Mouse (Mus musculus) stomach, postnatal 0 days (tissue): ENCODE measurements at regions not wholly inside any gene's neighbourhood (a gene's known extent, or its start where the extent isn't known, plus 50 kb on each side); places are given as distances from the start of the nearest gene placed in this dataset.

Experiments
- ATAC-seq: fragments of 200-750 bp; cut with Nextera tagmentation; 2 replicates; pipeline ENCODE4 v1.8.0; 2017; ENCODE audit not compliant: low FRiP score, low TSS enrichment
- DNase-seq: peaks from one replicate; pipeline ENCODE4 v3.0.0-alpha.2; 2016; ENCODE audit warnings: low spot score
- H3K27ac ChIP-seq: fragments of 300-500 bp; sonication (generic); replicated peaks from 2 replicates; pipeline ENCODE4 v1.5.1; 2014; ENCODE audit warnings: mild to moderate bottlenecking, control low read depth
- H3K27me3 ChIP-seq: fragments of 300-500 bp; sonication (generic); 2 replicates; pipeline ENCODE4 v1.6.1; 2014; ENCODE audit warnings: low read length; ENCODE audit not compliant: control insufficient read depth, insufficient read depth
- H3K36me3 ChIP-seq: fragments of 300-500 bp; sonication (generic); 2 replicates; pipeline ENCODE4 v1.6.1; 2014; ENCODE audit warnings: low read length, mixed read lengths; ENCODE audit not compliant: control insufficient read depth, insufficient read depth
- H3K4me1 ChIP-seq: fragments of 300-500 bp; sonication (generic); replicated peaks from 2 replicates; pipeline ENCODE4 v1.6.1; 2014; ENCODE audit warnings: antibody characterized with exemption; ENCODE audit not compliant: control insufficient read depth, insufficient read depth
- H3K4me2 ChIP-seq: fragments of 300-500 bp; sonication (generic); replicated peaks from 2 replicates; pipeline ENCODE4 v1.6.1; 2014; ENCODE audit warnings: low read depth, mild to moderate bottlenecking, control low read depth, moderate library complexity
- H3K4me3 ChIP-seq: fragments of 300-500 bp; sonication (generic); 2 replicates; pipeline ENCODE4 v1.5.1; 2014; ENCODE audit warnings: low read depth, low read length, control low read depth
- H3K9ac ChIP-seq: fragments of 300-500 bp; sonication (generic); 2 replicates; pipeline ENCODE4 v1.6.1; 2014; ENCODE audit warnings: mild to moderate bottlenecking, low read length, control low read depth, mixed read lengths
- H3K9me3 ChIP-seq: fragments of 300-500 bp; sonication (generic); 2 replicates; pipeline ENCODE4 v1.6.1; 2016; ENCODE audit warnings: low read length; ENCODE audit not compliant: control insufficient read depth
- CTCF ChIP-seq: IDR thresholded peaks from 2 replicates; pipeline ENCODE4 v1.5.1; 2016; ENCODE audit warnings: antibody characterized with exemption, low read depth, mild to moderate bottlenecking, moderate library complexity
- EP300 ChIP-seq: optimal IDR thresholded peaks from 2 replicates; pipeline ENCODE3; 2016; ENCODE audit warnings: antibody characterized with exemption
- WGBS: fragments of 180-500 bp; shearing (Covaris S2); extraction: QIAGEN DNeasy Blood & Tissue Kit; methylation state at CpG from one replicate; pipeline ENCODE4 v1.1.7; 2014; 5-methylcytosine and 5-hydroxymethylcytosine counted together

DNA sequence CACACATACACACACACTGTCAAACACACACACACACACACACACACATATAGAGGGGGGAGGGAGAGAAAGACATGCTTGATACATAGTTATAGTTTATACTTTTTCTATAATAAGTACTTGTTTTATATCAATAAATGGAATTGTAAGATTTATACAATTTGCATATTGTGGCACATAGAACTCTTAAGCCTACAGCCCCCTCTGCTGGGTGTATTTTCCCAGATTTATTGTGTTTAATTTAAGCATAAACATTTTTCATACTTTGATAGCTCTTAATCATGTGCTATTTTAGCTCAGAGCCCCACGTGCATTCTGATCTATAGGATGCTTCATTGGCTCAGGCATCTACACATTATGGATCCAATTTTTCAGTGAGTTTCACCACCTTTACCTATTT, 1058.8 kb downstream of the Sorcs3 start:
- DNase-seq (no peak), ATAC-seq (no peak)
- Histone ChIP-seq H3K36me3 (no peaks in the 10 kb centered on the region), H3K27ac (no peak overlapping the region), H3K9me3 (no peaks in the 10 kb centered on the region), H3K4me1 (no peaks in the 10 kb centered on the region), H3K4me3 (no peak overlapping the region), H3K27me3 (no peaks in the 10 kb centered on the region), H3K9ac (no peak overlapping the region), H3K4me2 (no peak overlapping the region)
- TF ChIP-seq EP300 (no peak), CTCF (peak; percentile 49)
- 34% methylated on average over 1 of the region's 1 CpGs for WGBS

DNA sequence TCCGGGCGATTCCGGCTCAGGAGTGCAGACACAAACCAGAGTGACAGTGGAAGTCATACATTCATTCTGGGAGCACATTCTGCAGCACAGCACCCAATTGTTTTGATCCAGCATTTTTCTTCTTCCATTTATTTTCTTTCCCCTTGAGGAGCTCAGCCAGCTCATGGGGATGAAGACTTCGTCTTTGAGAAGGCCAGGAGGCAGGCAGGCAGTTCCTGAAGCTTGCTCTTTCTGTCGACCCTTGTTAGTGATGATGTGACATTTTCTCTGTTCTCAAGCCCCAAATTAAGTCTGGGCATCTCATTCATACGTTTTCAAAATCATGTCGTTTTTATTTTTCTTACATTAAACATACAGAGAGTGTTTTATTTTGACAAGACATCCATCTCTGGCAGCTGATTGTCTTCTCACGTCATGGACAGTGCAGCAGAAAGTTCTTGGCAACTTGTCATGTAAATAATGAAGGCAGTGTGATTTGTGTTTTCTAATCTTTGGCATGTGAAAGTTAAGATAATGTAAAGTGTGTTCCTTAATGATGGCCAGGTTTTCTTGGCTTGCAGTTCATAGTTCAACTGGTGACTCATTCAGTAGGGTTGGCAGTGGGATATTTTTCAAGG, 1062.1 kb downstream of the Sorcs3 start:
- Histone ChIP-seq H3K4me3 (no peak overlapping the region), H3K9me3 (no peaks in the 10 kb centered on the region), H3K27ac (no peak overlapping the region), H3K9ac (no peak overlapping the region), H3K4me2 (no peak overlapping the region), H3K4me1 (no peaks in the 10 kb centered on the region), H3K27me3 (no peaks in the 10 kb centered on the region), H3K36me3 (no peaks in the 10 kb centered on the region)
- no peak for ATAC-seq
- WGBS, result 32% methylated on average over 8 of the region's 8 CpGs
- no peak for DNase-seq
- TF ChIP-seq CTCF, result no peak
- TF ChIP-seq EP300, result no peak

DNA sequence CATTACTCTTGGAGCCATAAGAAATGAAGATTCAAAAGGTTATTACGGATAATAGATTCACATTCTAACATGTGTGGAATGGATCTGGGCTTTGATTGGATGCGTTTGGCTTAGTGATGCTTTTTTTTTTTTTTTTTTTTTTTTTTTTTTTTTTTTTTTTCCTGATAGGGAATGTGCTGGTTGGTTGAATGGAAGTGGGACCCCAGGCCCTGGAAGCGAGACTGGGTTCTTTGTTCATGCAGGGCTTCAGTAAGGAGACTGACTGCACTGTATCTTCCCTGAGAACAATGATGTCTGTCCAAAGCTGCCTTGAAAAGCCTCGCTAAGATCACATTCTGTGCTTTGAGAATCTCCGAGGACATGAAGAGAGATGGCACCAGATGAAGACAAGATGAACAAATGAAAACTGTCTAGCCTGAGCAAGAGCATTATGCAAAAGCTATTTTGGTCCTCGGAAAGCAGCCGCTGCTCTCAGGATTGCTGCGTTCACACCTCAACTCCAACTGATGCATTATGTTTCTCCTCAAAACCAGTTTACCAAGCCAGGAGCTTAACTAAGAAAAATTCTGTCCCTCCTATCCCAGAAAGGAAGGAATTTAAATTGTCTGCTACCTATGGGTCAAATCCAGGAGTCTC, 1076.9 kb downstream of the Sorcs3 start:
- Histone ChIP-seq H3K4me2 (no peak overlapping the region), H3K27ac (no peak overlapping the region), H3K36me3 (no peaks in the 10 kb centered on the region), H3K4me1 (no peaks in the 10 kb centered on the region), H3K9me3 (no peaks in the 10 kb centered on the region), H3K4me3 (no peak overlapping the region), H3K27me3 (no peaks in the 10 kb centered on the region), H3K9ac (no peak overlapping the region)
- no peak for TF ChIP-seq CTCF
- TF ChIP-seq EP300, result no peak
- WGBS, result 71% methylated on average over 8 of the region's 8 CpGs
- DNase-seq (no peak), ATAC-seq (no peak)

DNA sequence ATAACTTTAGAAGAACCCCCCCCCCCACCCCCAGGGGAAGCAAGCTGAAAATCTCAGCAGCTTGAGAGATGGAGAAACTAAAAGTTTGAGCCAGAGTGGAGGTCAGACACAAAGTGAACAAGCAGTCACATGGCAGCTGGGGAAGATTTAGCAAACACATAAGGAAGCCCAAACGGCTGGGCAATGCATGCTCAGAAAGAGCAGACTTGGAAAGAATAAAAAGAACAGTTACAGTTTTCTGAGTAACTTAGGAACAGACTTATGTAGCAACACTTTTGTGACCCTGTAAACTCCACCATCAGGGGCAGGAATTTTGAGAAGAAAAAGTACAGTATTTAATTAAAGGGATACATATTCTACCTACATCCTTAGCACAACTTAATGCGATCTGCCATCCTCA, 1089.2 kb downstream of the Sorcs3 start:
- Histone ChIP-seq H3K36me3 (no peaks in the 10 kb centered on the region), H3K27me3 (no peaks in the 10 kb centered on the region), H3K4me2 (no peak overlapping the region), H3K9ac (no peak overlapping the region), H3K9me3 (no peaks in the 10 kb centered on the region), H3K4me1 (no peaks in the 10 kb centered on the region), H3K4me3 (no peak overlapping the region), H3K27ac (no peak overlapping the region)
- WGBS, result 60% methylated on average over 2 of the region's 2 CpGs
- no peak for DNase-seq
- no peak for ATAC-seq
- no peak for TF ChIP-seq EP300
- TF ChIP-seq CTCF, result no peak

DNA sequence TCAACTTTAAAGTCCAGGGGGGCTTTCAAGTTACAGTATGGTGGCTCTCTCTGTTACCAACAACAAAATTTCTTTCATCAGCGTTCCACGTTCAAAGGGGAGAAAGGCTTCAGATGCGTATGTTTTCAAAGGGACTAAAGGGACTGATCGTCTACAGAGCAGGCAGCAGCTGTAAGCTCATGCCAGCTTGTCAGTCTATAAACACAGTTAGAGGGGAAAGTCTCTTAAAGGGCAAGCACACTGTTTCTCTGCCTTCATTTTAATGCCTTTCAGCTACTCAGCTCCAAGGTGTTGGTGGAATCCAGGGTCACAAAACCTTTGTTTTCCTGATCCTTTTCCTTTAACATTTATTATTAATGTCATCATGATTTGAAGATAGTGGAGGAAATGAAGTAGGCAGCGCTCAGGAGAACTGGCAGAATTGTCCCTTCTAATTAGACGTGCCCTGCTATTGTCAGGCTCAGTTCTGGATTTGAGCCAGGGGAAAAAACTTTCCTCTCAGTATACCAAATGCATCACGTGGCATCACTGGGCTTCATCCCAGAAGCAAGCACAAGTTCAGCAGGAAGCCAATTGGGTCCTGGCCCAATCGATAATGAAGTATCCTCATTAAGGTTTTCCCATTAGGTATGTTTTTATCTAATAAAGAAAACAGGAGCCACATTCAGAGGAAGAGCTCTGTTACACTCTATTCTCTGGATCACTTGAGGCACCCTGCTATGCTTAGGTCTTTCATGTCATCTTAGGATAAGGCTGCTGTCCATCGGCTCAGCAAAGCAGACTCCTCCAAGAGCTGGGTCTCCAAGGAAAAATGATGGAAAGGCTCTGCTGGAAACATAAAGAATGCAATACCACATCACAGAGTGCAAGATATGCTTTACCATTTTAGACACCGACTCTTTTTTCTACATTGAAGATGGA, 1093.8 kb downstream of the Sorcs3 start:
- DNase-seq, result no peak

More for the DNA sequence above, 1093.8 kb downstream of the Sorcs3 start:
- Histone ChIP-seq H3K9me3 (no peaks in the 10 kb centered on the region), H3K9ac (no peak overlapping the region), H3K4me1 (no peaks in the 10 kb centered on the region), H3K4me2 (no peak overlapping the region), H3K27me3 (no peaks in the 10 kb centered on the region), H3K27ac (no peak overlapping the region), H3K36me3 (no peaks in the 10 kb centered on the region), H3K4me3 (no peak overlapping the region)
- no peak for ATAC-seq
- 33% methylated on average over 10 of the region's 10 CpGs for WGBS
- TF ChIP-seq CTCF (no peak), EP300 (no peak)
